Mouse (Mus musculus): ENCODE measurements at regions not wholly inside any gene's neighbourhood (a gene's known extent, or its start where the extent isn't known, plus 50 kb on each side); places are given as distances from the start of the nearest gene placed in this dataset.

GRCm38 (mm10) chr8:4411126-4411525 is 81.7 kb upstream of the Cers4 start:
- no peak for DNase-seq

GRCm38 (mm10) chr8:4411836-4412235 is 81.0 kb upstream of the Cers4 start:
- DNase-seq, result no peak

GRCm38 (mm10) chr8:4413206-4413605 is 79.6 kb upstream of the Cers4 start:
- DNase-seq, result peak; percentile 29 to 41

GRCm38 (mm10) chr8:4413764-4414163 is 79.1 kb upstream of the Cers4 start:
- DNase-seq, result no peak

GRCm38 (mm10) chr8:4417141-4417540 is 75.7 kb upstream of the Cers4 start:
- DNase-seq, result no peak

GRCm38 (mm10) chr8:4433161-4433560 is 59.7 kb upstream of the Cers4 start:
- peak in 1 of 2 experiments; percentile 1 for DNase-seq

- DNase-seq, result no peak
These were observed 56.3 kb upstream of the Cers4 start for GRCm38 (mm10) chr8:4436546-4436945.
